Mouse (Mus musculus) mature B cell (primary cell): ENCODE data around the gene D3Ertd254e.

ENCODE experiments used
- in situ Hi-C: fragments of 300-500 bp; cut with MboI; formaldehyde crosslinking; loops from 2 replicates; pipeline ENCODE4 v1.14.3; 2019

Gene D3Ertd254e

DNA sequence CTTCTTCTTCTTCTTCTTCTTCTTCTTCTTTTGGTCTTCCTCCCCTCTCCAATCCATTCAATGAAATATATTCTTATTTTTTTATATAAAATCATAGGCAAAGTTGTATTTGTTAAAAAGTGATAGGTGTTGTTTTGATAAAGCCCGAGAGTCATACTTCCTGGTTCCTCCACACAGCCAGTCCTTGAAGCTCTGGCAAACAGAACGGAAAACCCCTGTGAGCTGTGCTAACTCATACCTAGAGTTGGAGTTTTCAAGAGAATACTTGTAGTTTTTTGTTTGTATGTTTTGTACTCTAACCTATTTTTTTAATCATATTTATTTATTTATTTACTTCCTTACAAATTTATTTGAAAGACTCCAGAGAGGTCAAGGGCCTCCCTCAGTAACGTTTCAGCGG lies 61.9 kb downstream of the D3Ertd254e start:
- in situ Hi-C loops = no loop called here
